Mouse (Mus musculus) lung, postnatal 36 days (tissue): ENCODE results near the gene Ccdc110.

Experiments used
- DNase-seq: peaks from one replicate; pipeline ENCODE4 v3.0.0; 2022; ENCODE audit warnings: mixed read lengths

Gene Ccdc110

DNA sequence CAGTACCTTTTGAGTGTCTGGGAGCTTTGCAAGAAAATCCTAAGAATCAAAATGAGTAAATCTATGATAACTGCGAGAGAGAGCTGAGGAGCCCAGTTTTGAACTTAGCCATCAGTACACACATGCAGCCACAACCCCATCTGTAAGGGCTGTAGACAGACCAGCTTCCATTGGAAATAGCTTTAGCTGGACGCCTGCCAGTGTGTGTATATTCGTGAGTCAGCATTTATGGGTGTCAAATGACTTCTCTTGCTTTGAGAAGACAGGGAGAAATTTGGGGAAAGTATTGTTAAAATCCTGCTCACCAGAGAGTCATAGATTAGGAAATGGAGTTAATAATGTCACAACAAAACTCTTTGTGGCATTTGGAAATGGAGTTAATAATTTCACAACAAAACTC lies 52.2 kb downstream of the Ccdc110 start:
- DNase-seq, result no peak

DNA sequence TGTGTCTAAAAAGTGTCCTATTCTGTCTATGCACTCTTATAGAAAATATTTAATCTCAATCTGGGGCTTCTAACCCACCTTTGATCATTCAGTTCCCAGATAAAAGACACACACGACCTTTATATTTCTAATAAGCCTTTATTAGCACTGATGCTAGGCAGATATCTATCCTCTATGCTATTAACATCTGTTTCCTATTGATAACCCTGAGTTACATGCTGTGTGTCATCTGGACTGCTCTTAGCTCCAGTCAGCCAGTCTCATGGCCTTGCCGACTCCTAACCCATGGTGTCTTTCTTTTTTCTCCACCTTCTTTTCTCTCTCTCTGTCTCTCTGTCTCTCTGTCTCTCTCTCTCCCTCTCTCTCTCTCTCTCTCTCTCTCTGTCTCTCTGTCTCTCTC lies 53.8 kb downstream of the Ccdc110 start:
- no peak for DNase-seq

- no peak for DNase-seq
These were observed 56.4 kb downstream of the Ccdc110 start for GRCm38 (mm10) chr8:45990631-45991310.
